Mouse (Mus musculus): Measurements from ENCODE around the gene Thsd7a.

The Thsd7a gene

GRCm38 (mm10) chr6:12393574-12394380 lies 355.4 kb downstream of the Thsd7a start:
- no peak for DNase-seq (ENCODE audit: low read depth, low spot score)

- no peak for DNase-seq (ENCODE audit: low read depth, low spot score)
Observed at GRCm38 (mm10) chr6:12386731-12387130, 362.5 kb downstream of the Thsd7a start.

GRCm38 (mm10) chr6:12385591-12385990 lies 363.6 kb downstream of the Thsd7a start:
- DNase-seq (ENCODE audit: low read depth, low spot score): no peak

GRCm38 (mm10) chr6:12381136-12381778 lies 368.0 kb downstream of the Thsd7a start:
- DNase-seq (ENCODE audit: low read depth, low spot score): peak; percentile 58

GRCm38 (mm10) chr6:12380717-12381116 lies 368.5 kb downstream of the Thsd7a start:
- no peak for DNase-seq (ENCODE audit: low read depth, low spot score)

GRCm38 (mm10) chr6:12358737-12359136 lies 390.5 kb downstream of the Thsd7a start:
- DNase-seq (ENCODE audit: low read depth, low spot score): no peak

GRCm38 (mm10) chr6:12353573-12353972 lies 395.6 kb downstream of the Thsd7a start:
- no peak for DNase-seq (ENCODE audit: low read depth, low spot score)

- peak; percentile 18 for DNase-seq (ENCODE audit: low read depth, low spot score)
Observed at GRCm38 (mm10) chr6:12352165-12352719, 397.0 kb downstream of the Thsd7a start.

GRCm38 (mm10) chr6:12350753-12351152 lies 398.5 kb downstream of the Thsd7a start:
- DNase-seq (ENCODE audit: low read depth, low spot score): peak; percentile 60

- DNase-seq (ENCODE audit: low read depth, low spot score): no peak
Observed at GRCm38 (mm10) chr6:12349105-12349759, 400.0 kb downstream of the Thsd7a start.

- DNase-seq (ENCODE audit: low read depth, low spot score): no peak
Observed at GRCm38 (mm10) chr6:12348667-12349066, 400.5 kb downstream of the Thsd7a start.

GRCm38 (mm10) chr6:12336590-12337584 lies 412.3 kb downstream of the Thsd7a start:
- DNase-seq (ENCODE audit: low read depth, low spot score): no peak

- peak; percentile 34 for DNase-seq (ENCODE audit: low read depth, low spot score)
Observed at GRCm38 (mm10) chr6:12315070-12315909, 433.9 kb downstream of the Thsd7a start.

- DNase-seq (ENCODE audit: low read depth, low spot score): no peak
Observed at GRCm38 (mm10) chr6:12307502-12307901, 441.7 kb downstream of the Thsd7a start.

GRCm38 (mm10) chr6:12262641-12263400 lies 486.4 kb downstream of the Thsd7a start:
- DNase-seq (ENCODE audit: low read depth, low spot score): no peak
